Mouse (Mus musculus) lung, postnatal 14 days (tissue): ENCODE measurements around the gene Dkkl1.
"Not testable (repeated sequence)": the region's sequence is repeated elsewhere in the genome, so short reads cannot be mapped to it uniquely, and the experiment has no call there.

Experiments
- DNase-seq: peaks from one replicate; pipeline ENCODE4 v3.0.0; 2021

The Dkkl1 gene

GRCm38 (mm10) chr7:45191803-45192363, 20.1 kb downstream of the Dkkl1 start:
- DNase-seq = no peak

- no peak for DNase-seq
These were observed 20.8 kb downstream of the Dkkl1 start for GRCm38 (mm10) chr7:45191161-45191560.

GRCm38 (mm10) chr7:45190186-45190585, 21.8 kb downstream of the Dkkl1 start:
- no peak for DNase-seq

GRCm38 (mm10) chr7:45189600-45189999, 22.3 kb downstream of the Dkkl1 start:
- no peak for DNase-seq

GRCm38 (mm10) chr7:45185921-45186320, 26.0 kb downstream of the Dkkl1 start:
- DNase-seq = no peak

- DNase-seq = no peak
These were observed 28.3 kb downstream of the Dkkl1 start for GRCm38 (mm10) chr7:45183672-45184071.

- no peak for DNase-seq
These were observed 29.3 kb downstream of the Dkkl1 start for GRCm38 (mm10) chr7:45182606-45183005.

GRCm38 (mm10) chr7:45182199-45182601, 29.7 kb downstream of the Dkkl1 start:
- peak; percentile 85 for DNase-seq

GRCm38 (mm10) chr7:45181540-45181939, 30.4 kb downstream of the Dkkl1 start:
- DNase-seq = no peak

- DNase-seq = no peak
These were observed 31.0 kb downstream of the Dkkl1 start, which contains the start of gene Pth2 for GRCm38 (mm10) chr7:45180896-45181477. Pth2 (plus strand) TSS chr7:45180995.

- DNase-seq = no peak
These were observed 32.5 kb downstream of the Dkkl1 start, which contains the start of gene Gfy for GRCm38 (mm10) chr7:45179469-45179868. Gfy (minus strand) TSS chr7:45179569.

- DNase-seq = no peak
These were observed 33.4 kb downstream of the Dkkl1 start for GRCm38 (mm10) chr7:45178550-45178949.

- DNase-seq = no peak
These were observed 35.6 kb downstream of the Dkkl1 start for GRCm38 (mm10) chr7:45176356-45176755.

- DNase-seq = no peak
These were observed 36.0 kb downstream of the Dkkl1 start for GRCm38 (mm10) chr7:45175929-45176328.

GRCm38 (mm10) chr7:45175398-45175797, 36.5 kb downstream of the Dkkl1 start:
- no peak for DNase-seq

GRCm38 (mm10) chr7:45174567-45175280, 37.2 kb downstream of the Dkkl1 start:
- no peak for DNase-seq

GRCm38 (mm10) chr7:45173772-45174171, 38.2 kb downstream of the Dkkl1 start:
- DNase-seq = not testable (repeated sequence)

GRCm38 (mm10) chr7:45172974-45173373, 39.0 kb downstream of the Dkkl1 start:
- peak; percentile 32 for DNase-seq

- no peak for DNase-seq
These were observed 42.5 kb downstream of the Dkkl1 start for GRCm38 (mm10) chr7:45169495-45169894.

- DNase-seq = no peak
These were observed 43.3 kb downstream of the Dkkl1 start for GRCm38 (mm10) chr7:45168656-45169055.

GRCm38 (mm10) chr7:45167761-45168445, 44.0 kb downstream of the Dkkl1 start:
- DNase-seq = no peak

GRCm38 (mm10) chr7:45166950-45167401, 45.0 kb downstream of the Dkkl1 start:
- no peak for DNase-seq

GRCm38 (mm10) chr7:45165701-45166100, 46.2 kb downstream of the Dkkl1 start:
- DNase-seq = no peak
